Mouse (Mus musculus) olfactory bulb, adult 2 months (tissue): ENCODE measurements around the gene Duxbl2. TPM values are rescaled to one million over a fixed set of nuclear protein-coding genes. Genes with fewer than 3 reads are reported as not detected.
"Not testable (repeated sequence)": the region's sequence is repeated elsewhere in the genome, so short reads cannot be mapped to it uniquely, and the experiment has no call there.

Source experiments
- H3K27ac ChIP-seq: fragments of 200-500 bp; 2 replicates; pipeline ENCODE4 v1.5.1; 2012; ENCODE audit warnings: low read depth, low read length; ENCODE audit not compliant: insufficient read depth
- H3K4me1 ChIP-seq: fragments of 200-500 bp; 2 replicates; pipeline ENCODE4 v1.6.1; 2012; ENCODE audit warnings: low read length; ENCODE audit not compliant: control insufficient read depth, insufficient read depth
- H3K4me3 ChIP-seq: fragments of 200-500 bp; 2 replicates; pipeline ENCODE4 v1.5.1; 2012; ENCODE audit warnings: mild to moderate bottlenecking, low read depth, low read length, moderate library complexity; ENCODE audit not compliant: insufficient read depth
- WGBS: fragments of 180-500 bp; shearing (Covaris S2); methylation state at CpG from one replicate; pipeline ENCODE4 v1.1.7; 2018; 5-methylcytosine and 5-hydroxymethylcytosine counted together
- polyA plus RNA-seq: library from polyadenylated mRNA; stranded (reverse); fragments of >200 nt; gene quantifications from 2 replicates; pipeline ENCODE4 v1.2.4, GENCODE M21; 2012; ENCODE audit warnings: low replicate concordance; ENCODE audit not compliant: missing spikeins, insufficient read depth, insufficient read length

The Duxbl2 gene
- polyA plus RNA-seq = not detected in 2 replicates

DNA sequence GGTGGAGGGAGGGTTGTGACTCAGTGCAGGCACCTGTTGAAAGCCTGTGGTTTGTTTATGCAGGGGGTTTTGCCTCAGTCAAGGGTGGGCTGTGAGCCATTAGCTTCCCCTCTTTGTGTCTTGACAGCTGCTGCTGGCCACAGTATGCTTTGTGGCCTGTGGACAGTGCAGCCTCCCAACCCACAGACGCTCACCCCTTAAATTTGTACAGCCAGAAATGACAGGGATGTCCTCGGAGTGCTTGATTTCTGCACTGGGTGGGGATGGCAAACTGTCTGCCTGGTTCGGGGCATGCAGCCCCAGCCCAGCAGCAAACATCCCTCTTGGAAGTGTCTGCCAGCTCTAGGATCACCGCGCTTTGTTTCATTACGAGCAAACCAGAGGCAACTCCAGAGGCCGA, at the start of gene Duxbl2:
TSS of gene Duxbl2 (plus strand) at position 200 of the 400 bp plus-strand sequence.
- H3K27ac ChIP-seq, H3K4me1 ChIP-seq, H3K4me3 ChIP-seq: not testable (repeated sequence)
- WGBS = no CpG with 5 or more reads among the region's 7 CpGs

DNA sequence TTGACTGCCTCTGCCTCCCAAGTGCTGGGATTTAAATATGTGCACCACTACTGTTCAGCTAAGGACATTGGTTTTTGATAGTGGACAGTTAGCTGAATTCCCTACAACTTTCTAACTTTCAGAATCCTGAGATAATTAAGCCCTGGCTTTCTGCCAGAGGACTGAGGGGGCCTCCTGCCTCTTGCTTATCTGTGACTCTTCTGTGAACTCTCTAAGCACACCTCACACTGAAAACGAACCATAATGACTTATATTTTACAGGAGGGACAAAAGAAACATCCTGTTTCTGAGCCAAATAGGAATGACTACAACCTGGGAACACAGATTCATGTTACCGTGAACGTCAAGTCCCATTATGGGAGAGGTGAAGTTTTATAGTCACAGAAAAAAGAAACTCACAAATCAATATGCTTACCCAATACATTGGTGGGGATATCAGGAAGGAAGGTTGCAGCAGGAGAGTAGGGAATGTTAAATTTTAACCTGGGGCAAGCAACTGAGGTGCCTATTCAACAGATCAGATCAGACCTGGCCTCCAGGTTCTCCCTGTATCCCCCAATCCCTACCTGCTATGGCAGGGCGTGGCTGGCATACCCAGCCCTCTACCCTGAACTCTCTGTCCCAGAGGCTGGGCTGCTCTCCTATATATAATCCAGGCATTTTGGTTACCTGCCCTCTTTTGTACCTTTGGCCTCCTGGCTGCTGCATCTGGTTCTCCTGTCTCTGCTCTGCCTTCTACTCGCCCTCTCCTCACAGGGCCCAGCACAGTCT, 41.3 kb upstream of the Duxbl2 start:
- H3K4me3 ChIP-seq, H3K27ac ChIP-seq, H3K4me1 ChIP-seq: not testable (repeated sequence)
- no CpG with 5 or more reads among the region's 5 CpGs for WGBS

DNA sequence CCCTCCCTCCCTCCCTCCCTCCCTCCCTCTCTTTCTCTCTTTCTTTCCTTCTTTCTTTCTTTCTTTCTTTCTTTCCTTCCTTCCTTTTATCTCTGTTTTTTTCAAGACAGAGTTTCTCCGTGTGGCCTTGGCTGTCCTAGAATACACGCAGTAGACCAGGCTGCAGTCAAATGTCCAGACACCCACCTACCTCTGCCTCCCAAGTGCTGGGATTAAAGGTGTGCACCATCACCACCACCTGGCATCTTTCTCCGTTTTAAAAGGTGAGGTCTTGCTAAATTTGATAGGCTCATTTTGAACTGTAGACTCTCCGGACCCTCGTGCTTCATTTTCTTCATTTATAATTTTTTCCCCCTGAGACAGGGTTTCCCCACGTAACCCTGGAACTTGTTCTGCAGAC, 36.9 kb upstream of the Duxbl2 start, which contains the start of gene Cphx2:
TSS of gene Cphx2 (plus strand) at position 301 of the 400 bp plus-strand sequence.
- H3K27ac ChIP-seq, H3K4me1 ChIP-seq, H3K4me3 ChIP-seq: not testable (repeated sequence)
- no CpG with 5 or more reads among the region's 6 CpGs for WGBS

DNA sequence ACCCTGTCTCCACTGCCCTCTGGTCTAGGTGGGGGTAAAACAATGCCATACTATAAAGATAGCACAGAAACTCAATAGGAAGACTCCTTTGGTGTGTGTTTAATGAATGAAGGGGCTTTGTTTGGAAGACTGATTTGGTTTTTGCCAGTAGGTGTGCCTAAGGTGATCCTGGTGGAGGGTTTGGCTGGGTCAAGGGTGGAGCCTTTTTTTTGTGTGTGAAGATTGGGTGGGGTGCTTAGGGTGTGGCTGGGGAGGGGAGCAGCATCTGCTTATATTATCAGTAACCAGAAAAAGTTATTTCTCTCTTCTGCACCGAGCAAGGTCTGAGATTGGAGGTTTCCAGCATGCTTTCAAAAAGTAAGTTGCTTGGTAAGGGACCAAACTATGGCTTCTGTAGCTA, 36.2 kb upstream of the Duxbl2 start, which contains the start of gene Cphx3:
TSS of gene Cphx3 (plus strand) at position 301 of the 400 bp plus-strand sequence.
- H3K4me3 ChIP-seq, H3K4me1 ChIP-seq, H3K27ac ChIP-seq: not testable (repeated sequence)
- no CpG with 5 or more reads among the region's 1 CpGs for WGBS

DNA sequence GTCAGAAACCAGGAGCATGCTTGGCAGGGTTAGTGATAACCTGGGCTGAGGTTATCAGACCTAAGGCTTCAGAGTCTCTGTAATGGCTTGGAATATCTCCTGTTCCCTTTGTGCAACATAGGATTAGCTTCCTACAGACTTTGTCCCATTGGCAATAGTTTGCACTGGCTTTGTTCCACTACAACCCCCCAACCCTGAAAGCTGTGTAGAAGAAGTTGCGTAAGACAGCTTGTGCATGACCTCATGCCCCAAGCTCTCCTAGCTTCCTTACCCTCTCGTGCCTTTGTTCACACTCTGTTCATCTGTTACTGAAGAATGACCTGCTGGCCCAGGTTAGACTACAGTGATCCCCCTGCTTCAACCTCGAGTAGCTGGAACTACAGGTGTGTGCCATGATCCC, 20.5 kb upstream of the Duxbl2 start:
- no CpG with 5 or more reads among the region's 3 CpGs for WGBS
- not testable (repeated sequence) for H3K27ac ChIP-seq, H3K4me1 ChIP-seq, H3K4me3 ChIP-seq

DNA sequence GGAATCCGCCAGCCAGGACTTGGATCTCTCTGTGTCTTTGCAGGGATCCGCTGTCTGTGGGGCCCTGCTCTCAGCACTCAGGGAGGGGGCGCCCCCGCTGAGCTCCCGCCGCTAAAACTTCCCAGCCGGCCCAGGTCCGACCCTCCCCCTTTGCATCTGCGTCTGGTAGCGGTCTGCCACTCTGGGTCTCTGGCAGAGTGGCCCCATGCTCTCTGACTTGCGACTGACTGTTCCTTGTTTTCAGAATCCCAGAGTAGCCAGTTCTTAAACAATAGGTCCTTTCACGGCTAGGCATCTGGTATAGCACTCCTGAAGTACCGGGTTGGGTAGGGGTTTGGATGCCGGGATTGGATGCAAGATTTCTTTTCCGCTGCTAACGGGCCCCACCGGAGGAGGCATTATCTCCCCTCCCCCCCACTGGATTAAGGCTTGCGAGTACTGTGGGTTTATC, 426 bp downstream of the Duxbl2 start:
- not testable (repeated sequence) for H3K4me1 ChIP-seq, H3K4me3 ChIP-seq, H3K27ac ChIP-seq
- no CpG with 5 or more reads among the region's 18 CpGs for WGBS

DNA sequence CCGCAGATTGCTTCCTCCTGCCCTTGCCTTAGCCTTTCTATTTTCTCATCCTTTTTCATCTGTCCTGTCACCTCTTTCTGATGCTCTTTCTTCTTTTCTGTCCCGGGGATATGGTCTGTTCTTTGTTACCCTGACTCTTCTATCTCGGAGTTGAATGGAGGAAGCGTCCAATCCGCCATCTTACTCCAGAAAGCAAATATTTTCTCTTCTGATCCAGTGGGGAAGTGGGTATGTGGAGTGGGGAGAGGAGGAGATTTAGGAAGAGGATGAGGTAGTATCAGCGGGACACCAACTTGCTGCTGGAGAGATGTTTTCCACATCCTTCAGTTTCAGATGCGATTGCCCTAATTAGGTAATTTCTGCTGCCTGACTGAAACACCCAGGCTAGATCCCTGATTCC, 946 bp downstream of the Duxbl2 start:
- not testable (repeated sequence) for H3K4me3 ChIP-seq, H3K27ac ChIP-seq, H3K4me1 ChIP-seq
- no CpG with 5 or more reads among the region's 7 CpGs for WGBS

DNA sequence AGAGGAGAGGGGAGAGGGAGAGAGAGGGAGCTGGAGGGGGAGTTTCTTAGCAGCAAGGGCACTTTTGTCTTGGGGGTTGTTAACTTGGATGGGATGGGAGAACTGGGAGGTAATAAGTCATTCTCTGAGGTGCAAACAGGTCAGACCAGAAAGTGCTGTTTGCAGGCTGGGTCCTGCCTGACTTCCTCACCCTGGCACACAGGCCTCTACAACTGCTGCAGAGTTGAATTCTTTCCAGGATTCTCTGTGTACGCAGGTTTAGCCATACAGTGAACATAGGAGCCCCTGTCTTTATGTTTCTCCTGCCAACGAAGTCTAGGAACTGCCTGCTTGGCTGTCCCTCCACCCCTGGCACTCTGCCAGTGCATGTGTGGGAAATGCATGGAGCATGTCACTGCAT, 28.9 kb downstream of the Duxbl2 start:
- no CpG with 5 or more reads among the region's 2 CpGs for WGBS
- H3K27ac ChIP-seq, H3K4me1 ChIP-seq, H3K4me3 ChIP-seq: not testable (repeated sequence)

DNA sequence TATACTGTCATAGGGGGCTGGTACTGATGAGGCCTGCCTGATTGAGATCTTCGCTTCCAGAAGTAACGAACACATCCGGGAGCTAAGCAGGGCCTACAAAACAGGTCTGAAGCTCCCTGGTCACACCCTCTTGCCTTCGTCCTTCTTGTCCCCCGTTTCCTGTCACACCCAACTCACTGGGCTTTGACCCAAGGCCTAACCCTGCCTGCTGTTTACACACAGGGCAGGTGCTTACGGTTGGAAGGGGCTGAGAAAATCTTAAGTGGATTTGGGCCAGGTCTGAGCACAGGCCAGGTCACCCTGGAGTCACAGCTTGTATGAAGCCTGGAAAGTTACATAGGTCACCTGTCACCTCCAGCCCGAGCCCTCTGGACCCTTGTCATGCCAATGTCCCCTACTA, 37.9 kb downstream of the Duxbl2 start:
- no CpG with 5 or more reads among the region's 7 CpGs for WGBS
- not testable (repeated sequence) for H3K4me1 ChIP-seq, H3K27ac ChIP-seq, H3K4me3 ChIP-seq

DNA sequence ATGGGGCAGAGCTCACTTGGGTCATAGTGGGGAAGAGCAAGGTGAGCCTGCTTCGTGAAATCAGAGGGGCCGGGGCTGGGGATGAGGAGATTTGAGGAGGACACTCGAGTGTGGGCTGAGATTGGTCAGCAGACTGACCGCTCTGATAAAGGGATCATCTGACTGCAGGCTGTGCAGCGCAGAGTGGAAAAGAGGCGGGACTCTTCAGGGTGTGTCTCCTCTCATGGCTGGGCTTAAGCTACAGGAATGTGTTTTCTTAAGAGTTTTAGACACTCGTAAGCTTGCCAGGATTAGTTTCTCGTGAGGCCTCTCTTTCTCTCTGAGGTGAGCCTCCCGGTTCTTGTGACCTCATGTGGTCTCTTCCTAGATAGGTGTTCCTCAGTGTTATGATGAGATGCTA, 43.0 kb downstream of the Duxbl2 start:
- WGBS = no CpG with 5 or more reads among the region's 9 CpGs
- H3K4me1 ChIP-seq, H3K27ac ChIP-seq, H3K4me3 ChIP-seq: not testable (repeated sequence)

DNA sequence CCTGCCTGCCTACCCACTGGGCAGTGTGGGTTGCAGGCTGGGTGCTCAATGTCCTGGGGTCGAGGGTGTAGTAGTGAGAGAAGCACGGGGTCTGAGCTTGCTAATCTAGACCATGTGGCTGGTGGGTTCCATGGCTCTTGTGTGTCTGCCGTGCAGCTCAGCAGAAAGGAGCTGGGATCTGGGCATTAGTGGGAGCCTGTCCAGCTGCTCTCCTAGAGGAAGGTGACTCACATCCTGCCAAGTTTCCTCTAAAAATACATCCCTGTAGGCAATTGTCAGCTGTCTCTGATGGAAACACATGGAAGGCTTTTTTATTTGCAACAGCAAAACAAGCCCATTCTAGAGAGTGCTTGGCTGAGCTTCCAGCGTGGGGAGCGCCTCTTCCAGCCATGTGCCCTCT, 44.3 kb downstream of the Duxbl2 start:
- not testable (repeated sequence) for H3K27ac ChIP-seq, H3K4me1 ChIP-seq, H3K4me3 ChIP-seq
- no CpG with 5 or more reads among the region's 5 CpGs for WGBS

DNA sequence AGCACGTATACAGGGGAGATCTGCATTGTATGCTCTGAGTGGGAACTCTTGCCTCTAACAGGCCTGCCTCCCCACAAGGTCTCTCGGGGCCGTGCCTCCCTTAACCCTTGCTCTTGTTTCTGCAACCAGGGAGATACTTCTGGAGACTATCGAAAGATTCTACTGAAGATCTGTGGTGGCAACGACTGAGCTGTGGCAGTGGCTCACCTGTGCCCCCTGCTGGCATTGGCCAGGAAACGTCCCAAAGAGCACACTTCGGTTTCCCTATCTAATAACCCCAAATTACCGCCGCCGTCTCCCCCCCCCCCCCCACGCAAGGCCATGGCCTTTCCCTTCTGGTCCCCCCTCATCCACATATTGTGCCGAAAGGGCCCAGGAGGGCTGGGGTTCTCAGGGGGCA, 47.1 kb downstream of the Duxbl2 start:
- not testable (repeated sequence) for H3K4me3 ChIP-seq, H3K27ac ChIP-seq, H3K4me1 ChIP-seq
- no CpG with 5 or more reads among the region's 12 CpGs for WGBS

DNA sequence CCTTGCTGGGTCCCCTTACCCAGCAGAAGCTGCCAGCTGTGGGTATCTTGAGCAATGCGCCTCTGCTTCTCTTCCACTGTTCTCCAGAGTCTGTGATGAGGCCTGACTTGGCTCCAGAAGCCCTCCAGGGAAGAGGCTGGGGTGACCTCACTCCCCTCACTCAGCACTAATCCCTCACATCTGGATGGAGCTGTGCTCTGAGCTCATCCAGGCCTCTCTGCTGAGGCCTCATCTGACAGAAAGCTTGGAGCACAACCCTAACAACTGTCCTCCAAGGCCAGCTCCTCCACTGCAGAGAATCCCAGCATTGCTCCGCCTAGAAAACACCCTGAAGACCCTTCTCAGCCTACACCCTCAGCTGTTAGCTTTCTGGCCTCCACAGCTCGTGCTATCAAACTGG, 55.8 kb downstream of the Duxbl2 start:
- H3K4me3 ChIP-seq, H3K4me1 ChIP-seq, H3K27ac ChIP-seq: not testable (repeated sequence)
- WGBS = no CpG with 5 or more reads among the region's 3 CpGs

DNA sequence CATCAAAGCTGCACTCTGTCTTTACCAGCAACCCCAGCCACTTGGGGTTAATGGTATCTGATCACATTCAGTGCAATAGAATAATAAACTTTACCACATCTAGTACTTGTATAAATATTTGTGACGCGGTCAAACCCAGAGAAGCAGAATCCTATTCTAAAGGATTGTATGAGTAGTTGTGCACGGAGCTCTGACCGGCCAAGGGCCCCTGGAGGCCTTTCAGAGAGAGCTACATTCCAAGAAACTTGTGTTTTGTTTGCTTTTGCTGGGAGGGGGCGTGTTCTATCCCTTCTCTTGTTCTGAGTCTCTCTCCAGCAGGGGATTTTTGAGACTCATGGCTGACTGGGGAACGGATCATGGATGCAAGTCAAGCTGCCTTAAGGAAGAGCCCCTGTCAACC, 56.9 kb downstream of the Duxbl2 start:
- no CpG with 5 or more reads among the region's 6 CpGs for WGBS
- H3K27ac ChIP-seq, H3K4me1 ChIP-seq, H3K4me3 ChIP-seq: not testable (repeated sequence)
